Mouse (Mus musculus) heart, adult 10 weeks (tissue): ENCODE measurements around the gene Gm6685. TPM values are rescaled to one million over a fixed set of nuclear protein-coding genes. Genes with fewer than 3 reads are reported as not detected.

Experiments
- polyA plus RNA-seq: library from polyadenylated mRNA; stranded (reverse); fragments of 350-450 nt; fragmentation: Illumina TruSeq; extraction: RNeasy Lipid Tissue Mini Kit (QIAGEN cat#74804); gene quantifications from one replicate; pipeline ENCODE4 v1.2.3, GENCODE M21; 2014; ENCODE audit warnings: low read depth, low replicate concordance

Gene Gm6685
- not detected for polyA plus RNA-seq

GRCm38 (mm10) chr11:28339224-28340150 lies at the start of gene Gm6685:
TSS of gene Gm6685 (minus strand) at chr11:28339867.

Other genes starting within 250 kb of the Gm6685 start
- gene Ccdc85a, start 244.5 kb upstream of the Gm6685 start, polyA plus RNA-seq = 6.8 TPM